Mouse (Mus musculus) small intestine, adult 2 months (tissue): ENCODE measurements around the gene Dennd5a.

Source experiments
- CTCF ChIP-seq: fragments of 200-500 bp; IDR thresholded peaks from 2 replicates; pipeline ENCODE4 v1.5.1; 2012; ENCODE audit warnings: low read depth, mild to moderate bottlenecking, control low read depth, inconsistent platforms, low read length, moderate library complexity, mixed read lengths; ENCODE audit not compliant: insufficient replicate concordance, insufficient read length; ENCODE audit errors: extremely low read depth
- POLR2A ChIP-seq: fragments of 200-500 bp; IDR thresholded peaks from 2 replicates; pipeline ENCODE4 v1.6.1; 2012; ENCODE audit warnings: low read depth, mild to moderate bottlenecking, control low read depth, inconsistent platforms, low read length, moderate library complexity

GRCm38 (mm10) chr7:109875598-109875997, 84.7 kb downstream of the Dennd5a start:
- no peak for TF ChIP-seq CTCF
- no peak for TF ChIP-seq POLR2A
